Mouse (Mus musculus) heart, postnatal 14 days (tissue): ENCODE measurements around the gene Angptl7. TPM values are rescaled to one million over a fixed set of nuclear protein-coding genes. Genes with fewer than 3 reads are reported as not detected.

Source experiments
- DNase-seq, 2 experiments: peaks; one replicate each; pipeline ENCODE4 v3.0.0; 2021 to 2022
- intact Hi-C: fragments of 180-260 bp; cut with DNase I; formaldehyde crosslinking; loops from one replicate; pipeline ENCODE4 v1.15.1; 2025
- long read RNA-seq, 2 experiments: library from polyadenylated mRNA; stranded (forward); transcript quantifications; one replicate each; pipeline ENCODE4 v2.0.0; 2021
- total RNA-seq, 2 experiments: library from RNA; stranded (reverse); gene quantifications; 2 replicates each; pipeline ENCODE4 v1.2.3; 2021

Gene Angptl7
- total RNA-seq = 1 to 10 TPM; 2.8 to 5.7 TPM
- long read RNA-seq, experiment 1, transcript Angptl7-201 (5 exons, 2,157 nt) = major isoform, 13 of 16 reads
- long read RNA-seq, experiment 1, partial matches to known transcripts = 0 of 16 reads
- long read RNA-seq, experiment 1, other reads (novel, unspliced or antisense) = 3 of 16 reads
- long read RNA-seq, experiment 2, transcript Angptl7-201 (5 exons, 2,157 nt) = major isoform, 7 of 10 reads
- long read RNA-seq, experiment 2, partial matches to known transcripts = 0 of 10 reads
- long read RNA-seq, experiment 2, other reads (novel, unspliced or antisense) = 3 of 10 reads

- DNase-seq = peak in 1 of 2 experiments; percentile 25
- intact Hi-C loops = no loop called here
Observed at GRCm38 (mm10) chr4:148500410-148500867, at the start of gene Angptl7. Gene Angptl7, minus strand, starts transcription at chr4:148500460.

GRCm38 (mm10) chr4:148549106-148549505 lies 48.8 kb upstream of the Angptl7 start:
- intact Hi-C loops = no loop called here
- DNase-seq = no peak

- DNase-seq = no peak
- intact Hi-C loops = no loop called here
Observed at GRCm38 (mm10) chr4:148535876-148536275, 35.6 kb upstream of the Angptl7 start.

GRCm38 (mm10) chr4:148533613-148534328 lies 33.5 kb upstream of the Angptl7 start:
- intact Hi-C loops = no loop called here
- DNase-seq = peak; percentile 66

GRCm38 (mm10) chr4:148532516-148532915 lies 32.3 kb upstream of the Angptl7 start:
- intact Hi-C loops = no loop called here
- no peak for DNase-seq

GRCm38 (mm10) chr4:148531341-148531740 lies 31.1 kb upstream of the Angptl7 start:
- intact Hi-C loops = no loop called here
- no peak for DNase-seq

- intact Hi-C loops = no loop called here
- DNase-seq = peak in 1 of 2 experiments; percentile 26
Observed at GRCm38 (mm10) chr4:148530778-148531177, 30.5 kb upstream of the Angptl7 start.

- intact Hi-C loops = no loop called here
- no peak for DNase-seq
Observed at GRCm38 (mm10) chr4:148530351-148530750, 30.1 kb upstream of the Angptl7 start.

GRCm38 (mm10) chr4:148527158-148527910 lies 27.1 kb upstream of the Angptl7 start:
- intact Hi-C loops = no loop called here
- peak; percentile 28 to 41 for DNase-seq

- no peak for DNase-seq
- intact Hi-C loops = no loop called here
Observed at GRCm38 (mm10) chr4:148523538-148523937, 23.3 kb upstream of the Angptl7 start.

- intact Hi-C loops = no loop called here
Observed at GRCm38 (mm10) chr4:148518235-148518795, 18.1 kb upstream of the Angptl7 start.

GRCm38 (mm10) chr4:148517809-148518208 lies 17.5 kb upstream of the Angptl7 start:
- intact Hi-C loops = no loop called here
- DNase-seq = no peak

More at GRCm38 (mm10) chr4:148518235-148518795, 18.1 kb upstream of the Angptl7 start:
- DNase-seq = no peak

- no peak for DNase-seq
- intact Hi-C loops = no loop called here
Observed at GRCm38 (mm10) chr4:148515313-148515712, 15.1 kb upstream of the Angptl7 start.

GRCm38 (mm10) chr4:148513021-148513559 lies 12.8 kb upstream of the Angptl7 start:
- intact Hi-C loops = no loop called here
- peak in 1 of 2 experiments; percentile 47 for DNase-seq

- no peak for DNase-seq
- intact Hi-C loops = no loop called here
Observed at GRCm38 (mm10) chr4:148511334-148511733, 11.1 kb upstream of the Angptl7 start.

GRCm38 (mm10) chr4:148510691-148511090 lies 10.4 kb upstream of the Angptl7 start:
- peak in 1 of 2 experiments; percentile 30 for DNase-seq
- intact Hi-C loops = no loop called here

GRCm38 (mm10) chr4:148509450-148510084 lies 9.3 kb upstream of the Angptl7 start:
- DNase-seq = no peak
- intact Hi-C loops = no loop called here

GRCm38 (mm10) chr4:148508084-148508849 lies 8.0 kb upstream of the Angptl7 start:
- DNase-seq = no peak
- intact Hi-C loops = no loop called here

- intact Hi-C loops = no loop called here
- DNase-seq = no peak
Observed at GRCm38 (mm10) chr4:148507585-148507984, 7.3 kb upstream of the Angptl7 start.
